Mouse (Mus musculus): ENCODE measurements around the gene Calca. TPM values are rescaled to one million over a fixed set of nuclear protein-coding genes. Genes with fewer than 3 reads are reported as not detected.
"Not testable (repeated sequence)": the region's sequence is repeated elsewhere in the genome, so short reads cannot be mapped to it uniquely, and the experiment has no call there.

The Calca gene
- polyA plus RNA-seq, 1 experiment = 27.1 TPM

GRCm38 (mm10) chr7:114616759-114617158, 19.4 kb downstream of the Calca start:
- Histone ChIP-seq H3K4me3 (replicated peaks; ENCODE audit: insufficient read depth, low read depth, low read length) (no peak overlapping the region), H3K27ac (ENCODE audit: insufficient read depth, low read length) (no peak overlapping the region), H3K27me3 (ENCODE audit: control insufficient read depth, insufficient read depth, low read length) (no peaks in the 10 kb centered on the region), H3K4me1 (ENCODE audit: control insufficient read depth, insufficient read depth, low read length) (no peaks in the 10 kb centered on the region)
- WGBS = 93% methylated on average over 6 of the region's 6 CpGs
- TF ChIP-seq POLR2A (IDR thresholded peaks at IDR 0.05; ENCODE audit: borderline replicate concordance, insufficient read depth, low read length) (no peak), CTCF (IDR thresholded peaks at IDR 0.05; ENCODE audit: borderline replicate concordance, insufficient read depth, low read depth, low read length) (no peak)
- no peak for DNase-seq

- 94% methylated on average over 8 of the region's 8 CpGs for WGBS
These were observed 41.8 kb downstream of the Calca start for GRCm38 (mm10) chr7:114594391-114594790.

GRCm38 (mm10) chr7:114582441-114582840, 53.7 kb downstream of the Calca start:
- Histone ChIP-seq H3K4me1 (ENCODE audit: control insufficient read depth, insufficient read depth, low read length) (no peaks in the 10 kb centered on the region), H3K27me3 (ENCODE audit: control insufficient read depth, insufficient read depth, low read length) (no peaks in the 10 kb centered on the region; the same call in 1 of the 2 replicates), H3K27ac (ENCODE audit: insufficient read depth, low read length) (no peak overlapping the region), H3K4me3 (replicated peaks; ENCODE audit: insufficient read depth, low read depth, low read length) (no peak overlapping the region)
- 68% methylated on average over 2 of the region's 2 CpGs for WGBS
- TF ChIP-seq CTCF (IDR thresholded peaks at IDR 0.05; ENCODE audit: borderline replicate concordance, insufficient read depth, low read depth, low read length) (no peak), POLR2A (IDR thresholded peaks at IDR 0.05; ENCODE audit: borderline replicate concordance, insufficient read depth, low read length) (no peak)
- DNase-seq = no peak

More at GRCm38 (mm10) chr7:114594391-114594790, 41.8 kb downstream of the Calca start:
- H3K4me3 ChIP-seq (replicated peaks; ENCODE audit: insufficient read depth, low read depth, low read length); H3K27me3 ChIP-seq (ENCODE audit: control insufficient read depth, insufficient read depth, low read length); DNase-seq; H3K4me1 ChIP-seq (ENCODE audit: control insufficient read depth, insufficient read depth, low read length); H3K27ac ChIP-seq (ENCODE audit: insufficient read depth, low read length): not testable (repeated sequence)

Other genes with a start within 250 kb of the Calca start
- 15.5 and 18.3 TPM in 2 replicates for gene Pde3b, start 221.1 kb downstream of the Calca start, polyA plus RNA-seq (2012; rRNA removed)
- 0.06 and 0.13 TPM in 2 replicates for gene Cyp2r1, start 73.4 kb downstream of the Calca start, polyA plus RNA-seq (2012; rRNA removed)
- gene Calcb, start 82.3 kb upstream of the Calca start, polyA plus RNA-seq (2012; rRNA removed) = 3.8 and 4.5 TPM in 2 replicates
- 8.8 and 13.1 TPM in 2 replicates for gene Insc, start 107.3 kb upstream of the Calca start, polyA plus RNA-seq (2012; rRNA removed)